Mouse (Mus musculus) layer of hippocampus, adult 9-10 months (tissue): ENCODE results near the gene Gm20521.
"Not testable (repeated sequence)": the region's sequence is repeated elsewhere in the genome, so short reads cannot be mapped to it uniquely, and the experiment has no call there.

Experiments used
- DNase-seq: peaks from one replicate; pipeline ENCODE4 v3.0.0; 2022; ENCODE audit warnings: low spot score

Gm20521 gene

GRCm38 (mm10) chr14:54936831-54937160 is 53.6 kb downstream of the Gm20521 start:
- no peak for DNase-seq

GRCm38 (mm10) chr14:54937361-54938182 is 54.3 kb downstream of the Gm20521 start:
- no peak for DNase-seq

- DNase-seq, result no peak
Measured at GRCm38 (mm10) chr14:54938431-54939219, 55.4 kb downstream of the Gm20521 start.

- peak; percentile 22 for DNase-seq
Measured at GRCm38 (mm10) chr14:54939434-54940175, 56.4 kb downstream of the Gm20521 start.

GRCm38 (mm10) chr14:54940176-54940530 is 56.9 kb downstream of the Gm20521 start:
- no peak for DNase-seq

GRCm38 (mm10) chr14:54941024-54941978 is 58.1 kb downstream of the Gm20521 start:
- DNase-seq, result no peak

GRCm38 (mm10) chr14:54942479-54942878 is 59.2 kb downstream of the Gm20521 start:
- no peak for DNase-seq

- no peak for DNase-seq
Measured at GRCm38 (mm10) chr14:54943971-54944370, 60.7 kb downstream of the Gm20521 start.

- no peak for DNase-seq
Measured at GRCm38 (mm10) chr14:54944939-54945338, 61.7 kb downstream of the Gm20521 start.

GRCm38 (mm10) chr14:54945975-54946704 is 62.9 kb downstream of the Gm20521 start:
- DNase-seq, result no peak

- DNase-seq, result not testable (repeated sequence)
Measured at GRCm38 (mm10) chr14:54947008-54947407, 63.8 kb downstream of the Gm20521 start.
